Mouse (Mus musculus): ENCODE measurements around the gene Lrfn2. TPM values are rescaled to one million over a fixed set of nuclear protein-coding genes. Genes with fewer than 3 reads are reported as not detected.

Gene Lrfn2
- 1.0 and 1.2 TPM in 2 replicates for polyA plus RNA-seq (2015; fragmentation: Nextera tagmentation; extraction: Ambion mirVana)

DNA sequence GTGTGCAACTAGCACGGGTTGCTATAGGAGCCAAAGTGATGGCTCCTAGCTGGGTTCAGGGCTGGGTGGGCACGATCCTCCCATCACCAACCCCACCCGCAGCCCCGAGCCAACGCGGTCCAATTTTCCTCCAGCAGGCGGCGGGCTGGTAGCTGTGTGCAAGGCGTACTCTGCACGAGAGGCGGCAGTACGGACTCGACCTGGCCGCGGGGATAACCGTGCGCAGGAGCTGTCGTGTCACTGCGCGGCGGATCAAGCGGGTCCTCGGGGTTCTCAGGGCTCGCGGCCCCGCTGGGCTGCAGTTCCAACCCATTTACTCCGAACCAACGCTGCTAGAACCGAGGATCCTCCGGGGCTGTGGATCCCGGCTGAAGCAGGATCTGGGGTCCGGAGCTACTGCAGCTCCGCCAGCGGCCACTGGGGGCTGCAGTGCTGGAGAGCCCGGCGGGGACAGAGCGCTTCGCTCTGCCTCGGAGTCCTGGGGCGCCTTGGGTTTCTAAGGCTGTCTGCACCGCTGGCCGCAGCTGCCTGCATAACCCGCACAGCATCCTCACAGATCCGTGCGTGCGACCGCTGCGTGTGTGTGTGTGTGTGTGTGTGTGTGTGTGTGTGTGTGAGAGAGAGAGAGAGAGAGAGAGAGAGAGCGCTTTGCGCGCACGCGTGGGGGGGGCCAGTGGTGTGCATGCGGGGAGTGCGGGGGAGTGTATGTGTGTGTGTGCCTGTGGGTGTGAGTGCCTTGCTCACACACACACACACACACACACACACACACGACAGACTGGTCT, at the start of gene Lrfn2:
Gene Lrfn2 (plus strand): TSS at position 759 of the 785 bp plus-strand sequence.
- peaks cover 35% of the 10 kb centered on the region for H3K27me3 ChIP-seq
- peak within 1 kb of the TSS; percentile 57 for H3K4me3 ChIP-seq (replicated peaks)
- peak within 1 kb of the TSS; percentile 88 for H3K4me2 ChIP-seq (replicated peaks)
- H3K4me1 ChIP-seq = peaks cover 17% of the 10 kb centered on the region
- H3K27ac ChIP-seq (replicated peaks) = no peak within 1 kb of the TSS
- H3K36me3 ChIP-seq = no peaks in the 10 kb centered on the region
- H3K9me3 ChIP-seq (replicated peaks) = no peaks in the 10 kb centered on the region
- under 1% methylated on average over 55 of the region's 56 CpGs for WGBS
- peak within 1 kb of the TSS; percentile 55; the same call in 1 of the 2 replicates for H3K9ac ChIP-seq
- ATAC-seq (ENCODE audit: insufficient number of reproducible peaks, low FRiP score, low TSS enrichment, low read depth) = peak; percentile 89

DNA sequence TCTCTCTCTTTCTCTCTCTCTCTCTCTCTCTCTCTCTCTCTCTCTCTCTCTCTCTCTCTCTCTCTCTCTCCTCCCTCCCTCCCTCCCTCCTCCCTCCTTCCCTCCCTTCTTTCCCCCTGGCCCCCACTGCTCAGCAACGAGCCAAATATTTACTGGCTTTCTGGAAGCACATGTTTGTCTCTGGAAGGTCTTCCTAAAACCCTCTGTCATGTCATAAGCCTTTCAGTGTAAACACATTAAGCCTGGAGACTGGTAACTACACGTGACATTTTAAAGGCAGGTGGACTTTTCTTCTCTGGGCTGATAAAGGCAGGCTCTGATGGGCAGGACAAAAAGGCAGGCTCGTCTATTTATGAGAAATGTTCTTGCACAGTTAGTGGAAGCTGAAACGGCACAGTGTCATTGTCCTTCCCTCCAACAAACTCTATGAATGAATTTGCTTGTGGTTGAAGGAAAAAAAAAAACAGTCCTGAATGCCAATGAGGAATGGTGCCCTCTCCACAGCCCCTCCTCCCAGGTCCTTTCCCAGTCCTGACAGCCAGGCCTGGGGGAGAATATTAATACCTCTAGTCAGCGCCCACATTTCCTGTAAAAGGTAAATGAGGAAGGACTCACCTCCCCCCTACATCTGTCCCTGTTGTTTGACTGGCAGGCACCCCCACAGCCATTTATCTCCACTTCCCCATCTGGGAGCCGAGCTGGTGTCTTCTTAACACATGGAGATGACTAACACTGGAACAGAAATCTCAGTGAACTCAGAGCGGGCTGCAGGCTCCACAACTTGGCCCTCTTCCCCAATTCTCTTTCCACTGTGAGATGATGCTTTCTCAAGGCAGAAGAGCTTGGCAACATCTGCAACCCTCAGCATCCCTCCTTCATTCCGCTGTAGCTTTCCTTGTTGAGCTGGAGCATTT, 44.5 kb upstream of the Lrfn2 start:
- H3K9ac ChIP-seq = no peak overlapping the region
- H3K27ac ChIP-seq (replicated peaks) = no peak overlapping the region
- 51% methylated on average over 8 of the region's 8 CpGs for WGBS
- H3K4me3 ChIP-seq (replicated peaks) = no peak overlapping the region
- no peaks in the 10 kb centered on the region for H3K4me1 ChIP-seq
- no peak overlapping the region for H3K4me2 ChIP-seq (replicated peaks)
- no peaks in the 10 kb centered on the region for H3K9me3 ChIP-seq (replicated peaks)
- H3K27me3 ChIP-seq = no peaks in the 10 kb centered on the region
- no peak for ATAC-seq (ENCODE audit: insufficient number of reproducible peaks, low FRiP score, low TSS enrichment, low read depth)
- H3K36me3 ChIP-seq = no peaks in the 10 kb centered on the region

GRCm38 (mm10) chr17:48905286-48906040, 26.7 kb upstream of the Lrfn2 start:
- no peak overlapping the region for H3K9ac ChIP-seq
- WGBS = 46% methylated on average over 4 of the region's 4 CpGs
- no peaks in the 10 kb centered on the region for H3K27me3 ChIP-seq

DNA sequence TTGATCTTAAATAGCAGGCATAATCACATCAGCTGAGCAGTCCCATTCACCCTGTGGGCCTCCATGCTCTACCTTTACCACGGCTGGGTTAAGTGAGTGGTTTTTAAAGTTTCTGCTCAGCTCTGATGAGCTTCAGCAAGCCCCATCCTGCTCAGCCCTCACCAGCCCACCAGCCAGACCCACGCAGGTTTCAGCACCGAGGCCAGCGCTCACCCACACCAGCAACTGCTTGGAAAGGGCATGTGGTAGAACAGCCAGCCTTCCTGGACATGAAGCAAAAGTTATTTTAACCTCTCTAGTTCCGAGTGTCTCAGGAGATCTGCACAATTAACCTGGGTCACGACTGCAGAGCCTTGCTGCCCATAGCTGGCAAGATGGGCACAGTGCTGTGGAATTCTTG, 18.7 kb upstream of the Lrfn2 start:
- no peak for ATAC-seq (ENCODE audit: insufficient number of reproducible peaks, low FRiP score, low TSS enrichment, low read depth)
- Histone ChIP-seq H3K9me3 (replicated peaks) (no peaks in the 10 kb centered on the region), H3K4me3 (replicated peaks) (no peak overlapping the region), H3K27me3 (no peaks in the 10 kb centered on the region), H3K36me3 (no peaks in the 10 kb centered on the region), H3K4me2 (replicated peaks) (no peak overlapping the region), H3K9ac (no peak overlapping the region), H3K27ac (replicated peaks) (no peak overlapping the region), H3K4me1 (no peaks in the 10 kb centered on the region)
- WGBS = 33% methylated on average over 6 of the region's 6 CpGs

More at GRCm38 (mm10) chr17:48905286-48906040, 26.7 kb upstream of the Lrfn2 start:
- Histone ChIP-seq H3K4me2 (replicated peaks) (no peak overlapping the region), H3K27ac (replicated peaks) (no peak overlapping the region), H3K9me3 (replicated peaks) (no peaks in the 10 kb centered on the region), H3K36me3 (no peaks in the 10 kb centered on the region), H3K4me1 (no peaks in the 10 kb centered on the region), H3K4me3 (replicated peaks) (no peak overlapping the region)
- no peak for ATAC-seq (ENCODE audit: insufficient number of reproducible peaks, low FRiP score, low TSS enrichment, low read depth)

GRCm38 (mm10) chr17:48917411-48917810, 14.8 kb upstream of the Lrfn2 start:
- Histone ChIP-seq H3K9ac (no peak overlapping the region), H3K4me3 (replicated peaks) (no peak overlapping the region), H3K9me3 (replicated peaks) (no peaks in the 10 kb centered on the region), H3K36me3 (no peaks in the 10 kb centered on the region), H3K4me1 (no peaks in the 10 kb centered on the region), H3K27ac (replicated peaks) (no peak overlapping the region), H3K4me2 (replicated peaks) (no peak overlapping the region), H3K27me3 (no peaks in the 10 kb centered on the region)
- ATAC-seq (ENCODE audit: insufficient number of reproducible peaks, low FRiP score, low TSS enrichment, low read depth) = no peak
- 12% methylated on average over 11 of the region's 11 CpGs for WGBS

GRCm38 (mm10) chr17:48918458-48918857, 13.7 kb upstream of the Lrfn2 start:
- H3K9me3 ChIP-seq (replicated peaks) = no peaks in the 10 kb centered on the region
- 80% methylated on average over 3 of the region's 3 CpGs for WGBS
- no peak overlapping the region for H3K27ac ChIP-seq (replicated peaks)
- H3K36me3 ChIP-seq = no peaks in the 10 kb centered on the region
- H3K9ac ChIP-seq = no peak overlapping the region
- H3K4me2 ChIP-seq (replicated peaks) = no peak overlapping the region
- H3K4me1 ChIP-seq = no peaks in the 10 kb centered on the region
- H3K27me3 ChIP-seq = no peaks in the 10 kb centered on the region
- no peak overlapping the region for H3K4me3 ChIP-seq (replicated peaks)
- ATAC-seq (ENCODE audit: insufficient number of reproducible peaks, low FRiP score, low TSS enrichment, low read depth) = no peak

DNA sequence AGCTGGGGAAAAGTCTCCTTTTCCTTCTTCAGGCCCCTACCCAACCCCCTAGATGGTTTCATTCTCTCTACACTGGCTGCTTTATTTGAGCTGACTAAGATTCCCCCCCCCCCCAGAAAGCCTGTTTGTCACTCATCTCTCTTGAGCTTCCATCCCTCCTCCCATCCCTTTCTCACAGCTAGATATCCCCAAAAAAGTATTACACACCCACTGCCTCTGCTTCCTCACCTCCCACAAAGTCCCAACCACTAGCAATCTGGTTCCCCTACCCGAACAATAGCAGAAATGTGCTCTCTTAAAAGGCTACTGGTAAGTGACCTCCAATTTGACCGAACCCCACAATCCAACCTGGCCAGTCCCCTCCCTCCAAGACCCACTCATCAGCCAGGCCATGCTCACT, 9.3 kb upstream of the Lrfn2 start:
- H3K27ac ChIP-seq (replicated peaks) = no peak overlapping the region
- no peaks in the 10 kb centered on the region for H3K9me3 ChIP-seq (replicated peaks)
- no peaks in the 10 kb centered on the region for H3K27me3 ChIP-seq
- no peak overlapping the region for H3K9ac ChIP-seq
- H3K4me2 ChIP-seq (replicated peaks) = no peak overlapping the region
- H3K4me3 ChIP-seq (replicated peaks) = no peak overlapping the region
- no peak for ATAC-seq (ENCODE audit: insufficient number of reproducible peaks, low FRiP score, low TSS enrichment, low read depth)
- no peaks in the 10 kb centered on the region for H3K4me1 ChIP-seq
- H3K36me3 ChIP-seq = no peaks in the 10 kb centered on the region
- 92% methylated on average over 2 of the region's 2 CpGs for WGBS

GRCm38 (mm10) chr17:48925426-48925825, 6.8 kb upstream of the Lrfn2 start:
- Histone ChIP-seq H3K4me3 (replicated peaks) (no peak overlapping the region), H3K27me3 (peaks cover 5% of the 10 kb centered on the region; the same call in 1 of the 2 replicates), H3K27ac (replicated peaks) (no peak overlapping the region), H3K4me2 (replicated peaks) (no peak overlapping the region), H3K36me3 (no peaks in the 10 kb centered on the region), H3K9me3 (replicated peaks) (no peaks in the 10 kb centered on the region), H3K9ac (no peak overlapping the region), H3K4me1 (no peaks in the 10 kb centered on the region)
- no peak for ATAC-seq (ENCODE audit: insufficient number of reproducible peaks, low FRiP score, low TSS enrichment, low read depth)
- 68% methylated on average over 9 of the region's 9 CpGs for WGBS

GRCm38 (mm10) chr17:48930994-48931393, 1.2 kb upstream of the Lrfn2 start:
- Histone ChIP-seq H3K4me2 (replicated peaks) (no peak overlapping the region), H3K9me3 (replicated peaks) (no peaks in the 10 kb centered on the region), H3K9ac (no peak overlapping the region), H3K27me3 (peaks cover 35% of the 10 kb centered on the region), H3K36me3 (no peaks in the 10 kb centered on the region), H3K4me3 (replicated peaks) (no peak overlapping the region), H3K4me1 (peaks cover 17% of the 10 kb centered on the region), H3K27ac (replicated peaks) (no peak overlapping the region)
- WGBS = 53% methylated on average over 10 of the region's 10 CpGs
- no peak for ATAC-seq (ENCODE audit: insufficient number of reproducible peaks, low FRiP score, low TSS enrichment, low read depth)

DNA sequence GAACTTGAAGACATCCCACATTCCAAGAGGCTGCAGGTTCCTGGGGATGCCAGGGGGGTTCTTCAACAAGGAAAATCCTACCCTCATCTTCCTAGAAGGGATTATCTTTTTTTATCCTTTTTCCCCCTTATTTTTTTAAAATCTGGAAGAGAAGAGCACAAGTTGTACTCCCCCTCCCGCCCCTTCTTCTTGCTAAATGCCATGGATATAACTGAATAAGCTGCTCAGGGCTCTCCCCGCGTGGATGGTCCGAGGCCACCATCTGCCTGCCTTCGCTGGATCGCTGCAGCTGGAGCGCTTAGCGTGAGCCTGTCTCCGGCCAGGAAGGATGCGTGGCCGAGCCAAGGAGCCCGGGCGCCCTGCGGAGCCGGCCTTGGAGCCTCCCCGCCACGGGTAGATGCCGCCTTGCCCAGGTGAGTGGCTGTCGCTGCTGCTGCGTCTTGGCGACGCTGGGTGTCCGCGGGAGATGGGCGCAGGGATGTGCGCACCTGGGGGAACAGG, 277 bp downstream of the Lrfn2 start:
- WGBS = 2% methylated on average over 26 of the region's 26 CpGs
- Histone ChIP-seq H3K4me2 (replicated peaks) (peak overlapping the region; percentile 88), H3K9me3 (replicated peaks) (no peaks in the 10 kb centered on the region), H3K36me3 (no peaks in the 10 kb centered on the region), H3K9ac (no peak overlapping the region), H3K4me3 (replicated peaks) (peak overlapping the region; percentile 57), H3K27me3 (peaks cover 35% of the 10 kb centered on the region), H3K27ac (replicated peaks) (no peak overlapping the region), H3K4me1 (peaks cover 17% of the 10 kb centered on the region)
- no peak for ATAC-seq (ENCODE audit: insufficient number of reproducible peaks, low FRiP score, low TSS enrichment, low read depth)

Measured in embryonic facial prominence, embryonic 15.5 days (tissue).